Mouse (Mus musculus) spleen, adult 2 months (tissue): ENCODE measurements around the gene Garnl3.

Source experiments
- CTCF ChIP-seq: fragments of 200-500 bp; IDR thresholded peaks from 2 replicates; pipeline ENCODE4 v1.5.1; 2011; ENCODE audit warnings: mild to moderate bottlenecking, inconsistent platforms; ENCODE audit not compliant: insufficient read depth, insufficient read length, insufficient replicate concordance; ENCODE audit errors: extremely low read depth
- POLR2A ChIP-seq: fragments of 200-500 bp; IDR thresholded peaks from 2 replicates; pipeline ENCODE4 v1.6.1; 2011; ENCODE audit warnings: low read depth, low read length, inconsistent platforms

- no peak for TF ChIP-seq CTCF
- no peak for TF ChIP-seq POLR2A
Measured at GRCm38 (mm10) chr2:33138491-33138890, 7.0 kb upstream of the Garnl3 start.
